Mouse (Mus musculus): ENCODE results near the gene Xlr5a. TPM values are rescaled to one million over a fixed set of nuclear protein-coding genes. Genes with fewer than 3 reads are reported as not detected.
A peak's percentile ranks its signal among the peaks of the same experiment; 100 is the strongest.
"Not testable (repeated sequence)": the region's sequence is repeated elsewhere in the genome, so short reads cannot be mapped to it uniquely, and the experiment has no call there.

The Xlr5a gene
- total RNA-seq (2015; ENCODE audit: low replicate concordance) (not detected in 2 replicates), total RNA-seq (2017; ENCODE audit: low replicate concordance) (not detected in 2 replicates)

- not testable (repeated sequence) for ATAC-seq (replicated peaks; ENCODE audit: low FRiP score, poor library complexity, severe bottlenecking)
Observed at GRCm38 (mm10) chrX:73292876-73293275, at the start of gene Xlr5a, which contains the start of gene Xlr5c. Xlr5a (minus strand) TSS chrX:73292976. Xlr5c (minus strand) TSS chrX:73292976.

- no peak for ATAC-seq (replicated peaks; ENCODE audit: low FRiP score, poor library complexity, severe bottlenecking)
Observed at GRCm38 (mm10) chrX:73342483-73342895, 49.7 kb upstream of the Xlr5a start, which contains the start of gene Zfp275. Zfp275 (plus strand) TSS chrX:73342621.

GRCm38 (mm10) chrX:73342068-73342467 is 49.3 kb upstream of the Xlr5a start:
- no peak for ATAC-seq (replicated peaks; ENCODE audit: low FRiP score, poor library complexity, severe bottlenecking)

- ATAC-seq (replicated peaks; ENCODE audit: low FRiP score, poor library complexity, severe bottlenecking), result no peak
Observed at GRCm38 (mm10) chrX:73341473-73341872, 48.7 kb upstream of the Xlr5a start.

- no peak for ATAC-seq (replicated peaks; ENCODE audit: low FRiP score, poor library complexity, severe bottlenecking)
Observed at GRCm38 (mm10) chrX:73336740-73337139, 44.0 kb upstream of the Xlr5a start, which contains the start of gene Gm45015. Gm45015 (minus strand) TSS chrX:73336840.

- no peak for ATAC-seq (replicated peaks; ENCODE audit: low FRiP score, poor library complexity, severe bottlenecking)
Observed at GRCm38 (mm10) chrX:73333548-73333947, 40.8 kb upstream of the Xlr5a start.

- ATAC-seq (replicated peaks; ENCODE audit: low FRiP score, poor library complexity, severe bottlenecking), result no peak
Observed at GRCm38 (mm10) chrX:73327215-73327614, 34.4 kb upstream of the Xlr5a start.

- no peak for ATAC-seq (replicated peaks; ENCODE audit: low FRiP score, poor library complexity, severe bottlenecking)
Observed at GRCm38 (mm10) chrX:73321029-73321428, 28.3 kb upstream of the Xlr5a start.

GRCm38 (mm10) chrX:73312522-73312921 is 19.7 kb upstream of the Xlr5a start:
- no peak for ATAC-seq (replicated peaks; ENCODE audit: low FRiP score, poor library complexity, severe bottlenecking)

GRCm38 (mm10) chrX:73295745-73296144 is 3.0 kb upstream of the Xlr5a start:
- ATAC-seq (replicated peaks; ENCODE audit: low FRiP score, poor library complexity, severe bottlenecking), result not testable (repeated sequence)

- not testable (repeated sequence) for ATAC-seq (replicated peaks; ENCODE audit: low FRiP score, poor library complexity, severe bottlenecking)
Observed at GRCm38 (mm10) chrX:73265270-73265669, 27.5 kb downstream of the Xlr5a start, which contains the start of gene Xlr3c. Xlr3c (minus strand) TSS chrX:73265390.

- not testable (repeated sequence) for ATAC-seq (replicated peaks; ENCODE audit: low FRiP score, poor library complexity, severe bottlenecking)
Observed at GRCm38 (mm10) chrX:73262428-73262827, 30.3 kb downstream of the Xlr5a start.

GRCm38 (mm10) chrX:73242821-73243325 is 49.9 kb downstream of the Xlr5a start, which contains the start of gene Xlr4c:
Xlr4c (minus strand) TSS chrX:73243130.
- ATAC-seq (replicated peaks; ENCODE audit: low FRiP score, poor library complexity, severe bottlenecking), result not testable (repeated sequence)

- no peak for ATAC-seq (replicated peaks; ENCODE audit: low FRiP score, poor library complexity, severe bottlenecking)
Observed at GRCm38 (mm10) chrX:73229288-73229687, 63.5 kb downstream of the Xlr5a start.

- ATAC-seq (replicated peaks; ENCODE audit: low FRiP score, poor library complexity, severe bottlenecking), result 0 out of 2 replicates have a peak, but pooled peaks have one; percentile 30
Observed at GRCm38 (mm10) chrX:73228606-73229214, 64.1 kb downstream of the Xlr5a start.

- peak; percentile 98 for ATAC-seq (replicated peaks; ENCODE audit: low FRiP score, poor library complexity, severe bottlenecking)
Observed at GRCm38 (mm10) chrX:73227914-73228605, 64.7 kb downstream of the Xlr5a start, which contains the start of gene F8a. F8a (plus strand) TSS chrX:73228291.

- no peak for ATAC-seq (replicated peaks; ENCODE audit: low FRiP score, poor library complexity, severe bottlenecking)
Observed at GRCm38 (mm10) chrX:73225365-73225764, 67.4 kb downstream of the Xlr5a start.

- not testable (repeated sequence) for ATAC-seq (replicated peaks; ENCODE audit: low FRiP score, poor library complexity, severe bottlenecking)
Observed at GRCm38 (mm10) chrX:73213819-73214564, 78.8 kb downstream of the Xlr5a start, which contains the start of gene Xlr4b. Xlr4b (plus strand) TSS chrX:73214333.

GRCm38 (mm10) chrX:73191934-73192333 is 100.8 kb downstream of the Xlr5a start, which contains the start of gene Xlr3b:
Xlr3b (plus strand) TSS chrX:73192207.
- not testable (repeated sequence) for ATAC-seq (replicated peaks; ENCODE audit: low FRiP score, poor library complexity, severe bottlenecking)

GRCm38 (mm10) chrX:73176889-73177288 is 115.9 kb downstream of the Xlr5a start, which contains the start of gene Spin2d:
Spin2d (minus strand) TSS chrX:73176989.
- ATAC-seq (replicated peaks; ENCODE audit: low FRiP score, poor library complexity, severe bottlenecking), result not testable (repeated sequence)

Data from erythroid progenitor cell, adult 5-6 weeks (primary cell).